Mouse (Mus musculus) stomach, embryonic 15.5 days (tissue): ENCODE results near the gene Eri3. TPM values are rescaled to one million over a fixed set of nuclear protein-coding genes. Genes with fewer than 3 reads are reported as not detected.
A peak's percentile ranks its signal among the peaks of the same experiment; 100 is the strongest.

Source experiments
- ATAC-seq: fragments of 200-750 bp; cut with Nextera tagmentation; 2 replicates; pipeline ENCODE4 v1.8.0; 2017; ENCODE audit warnings: low read depth, moderate number of reproducible peaks, moderate TSS enrichment; ENCODE audit not compliant: insufficient read depth, low FRiP score
- H3K27ac ChIP-seq: fragments of 300-500 bp; sonication (generic); 2 replicates; pipeline ENCODE4 v1.5.1; 2015; ENCODE audit warnings: mild to moderate bottlenecking, inconsistent platforms
- H3K27me3 ChIP-seq: fragments of 300-500 bp; sonication (generic); replicated peaks from 2 replicates; pipeline ENCODE4 v1.6.1; 2015; ENCODE audit warnings: inconsistent platforms
- H3K36me3 ChIP-seq: fragments of 300-500 bp; sonication (generic); 2 replicates; pipeline ENCODE4 v1.6.1; 2015; ENCODE audit warnings: inconsistent platforms
- H3K4me1 ChIP-seq: fragments of 300-500 bp; sonication (generic); 2 replicates; pipeline ENCODE4 v1.6.1; 2015; ENCODE audit warnings: inconsistent platforms
- H3K4me2 ChIP-seq: fragments of 300-500 bp; sonication (generic); 2 replicates; pipeline ENCODE4 v1.6.1; 2015; ENCODE audit warnings: mild to moderate bottlenecking, inconsistent platforms
- H3K4me3 ChIP-seq: fragments of 300-500 bp; sonication (generic); replicated peaks from 2 replicates; pipeline ENCODE4 v1.5.1; 2015; ENCODE audit warnings: inconsistent platforms
- H3K9ac ChIP-seq: fragments of 300-500 bp; sonication (generic); 2 replicates; pipeline ENCODE4 v1.6.1; 2015; ENCODE audit warnings: inconsistent platforms
- H3K9me3 ChIP-seq: fragments of 300-500 bp; sonication (generic); 2 replicates; pipeline ENCODE4 v1.6.1; 2016; ENCODE audit warnings: inconsistent platforms
- WGBS: fragments of 180-500 bp; shearing (Covaris S2); methylation state at CpG from one replicate; pipeline ENCODE4 v1.1.7; 2015; 5-methylcytosine and 5-hydroxymethylcytosine counted together
- polyA plus RNA-seq: library from polyadenylated mRNA; unstranded; fragments of >200 nt; fragmentation: Nextera tagmentation; extraction: Ambion mirVana; gene quantifications from 2 replicates; pipeline ENCODE4 v1.2.1, GENCODE M21; 2015

The Eri3 gene
- polyA plus RNA-seq, 1 experiment from 2014 or later: 116 TPM

GRCm38 (mm10) chr4:117608265-117608664 lies 58.1 kb downstream of the Eri3 start:
- 74% methylated on average over 9 of the region's 9 CpGs for WGBS
- H3K9ac ChIP-seq: no peak overlapping the region

GRCm38 (mm10) chr4:117609371-117610039 lies 59.3 kb downstream of the Eri3 start:
- peaks cover 2% of the 10 kb centered on the region; the same call in 1 of the 2 replicates for H3K4me1 ChIP-seq
- H3K27ac ChIP-seq: no peak overlapping the region
- ATAC-seq: no peak
- H3K9me3 ChIP-seq: no peaks in the 10 kb centered on the region
- no peak overlapping the region for H3K4me3 ChIP-seq
- no peaks in the 10 kb centered on the region for H3K27me3 ChIP-seq
- WGBS: 49% methylated on average over 7 of the region's 7 CpGs
- no peak overlapping the region for H3K4me2 ChIP-seq
- H3K36me3 ChIP-seq: peaks cover 26% of the 10 kb centered on the region; the same call in 1 of the 2 replicates
- H3K9ac ChIP-seq: no peak overlapping the region

More at GRCm38 (mm10) chr4:117608265-117608664, 58.1 kb downstream of the Eri3 start:
- peak overlapping the region; percentile 53 for H3K27ac ChIP-seq
- peaks cover 2% of the 10 kb centered on the region; the same call in 1 of the 2 replicates for H3K4me1 ChIP-seq
- ATAC-seq: peak; percentile 7; the same call in 1 of the 2 replicates
- peaks cover 16% of the 10 kb centered on the region; the same call in 1 of the 2 replicates for H3K36me3 ChIP-seq
- no peaks in the 10 kb centered on the region for H3K27me3 ChIP-seq
- no peak overlapping the region for H3K4me2 ChIP-seq
- no peaks in the 10 kb centered on the region for H3K9me3 ChIP-seq
- H3K4me3 ChIP-seq: no peak overlapping the region

GRCm38 (mm10) chr4:117611385-117611784 lies 61.2 kb downstream of the Eri3 start:
- H3K9me3 ChIP-seq: no peaks in the 10 kb centered on the region
- ATAC-seq: 0 out of 2 replicates have a peak, but pooled peaks have one; percentile 32
- WGBS: 26% methylated on average over 4 of the region's 4 CpGs
- H3K27me3 ChIP-seq: no peaks in the 10 kb centered on the region
- H3K9ac ChIP-seq: no peak overlapping the region
- no peak overlapping the region for H3K4me2 ChIP-seq
- H3K36me3 ChIP-seq: peaks cover 34% of the 10 kb centered on the region; the same call in 1 of the 2 replicates
- 0 out of 2 replicates have a peak, but pooled peaks cover 2% of the 10 kb centered on the region for H3K4me1 ChIP-seq
- H3K4me3 ChIP-seq: no peak overlapping the region
- no peak overlapping the region for H3K27ac ChIP-seq

- H3K27me3 ChIP-seq: no peaks in the 10 kb centered on the region
- no peak overlapping the region for H3K9ac ChIP-seq
- no peaks in the 10 kb centered on the region for H3K9me3 ChIP-seq
- ATAC-seq: no peak
- 0 out of 2 replicates have a peak, but pooled peaks cover 2% of the 10 kb centered on the region for H3K4me1 ChIP-seq
- peaks cover 38% of the 10 kb centered on the region for H3K36me3 ChIP-seq
- WGBS: 34% methylated on average over 2 of the region's 2 CpGs
- no peak overlapping the region for H3K4me3 ChIP-seq
- no peak overlapping the region for H3K27ac ChIP-seq
- no peak overlapping the region for H3K4me2 ChIP-seq
Observed at GRCm38 (mm10) chr4:117611814-117612213, 61.6 kb downstream of the Eri3 start.

GRCm38 (mm10) chr4:117612713-117613112 lies 62.5 kb downstream of the Eri3 start:
- H3K4me1 ChIP-seq: 0 out of 2 replicates have a peak, but pooled peaks cover 2% of the 10 kb centered on the region
- WGBS: 82% methylated on average over 5 of the region's 5 CpGs
- no peak; the same call in 1 of the 2 replicates for ATAC-seq

GRCm38 (mm10) chr4:117613153-117613773 lies 63.1 kb downstream of the Eri3 start:
- Histone ChIP-seq H3K27ac (no peak overlapping the region), H3K4me2 (no peak overlapping the region)

More at GRCm38 (mm10) chr4:117612713-117613112, 62.5 kb downstream of the Eri3 start:
- no peaks in the 10 kb centered on the region for H3K9me3 ChIP-seq
- no peak overlapping the region for H3K4me2 ChIP-seq
- H3K4me3 ChIP-seq: no peak overlapping the region
- no peak overlapping the region for H3K27ac ChIP-seq
- no peaks in the 10 kb centered on the region for H3K27me3 ChIP-seq
- no peak overlapping the region for H3K9ac ChIP-seq
- H3K36me3 ChIP-seq: peaks cover 40% of the 10 kb centered on the region

GRCm38 (mm10) chr4:117616600-117616999 lies 66.4 kb downstream of the Eri3 start:
- Histone ChIP-seq H3K4me1 (no peaks in the 10 kb centered on the region), H3K36me3 (peaks cover 35% of the 10 kb centered on the region), H3K27me3 (no peaks in the 10 kb centered on the region), H3K9me3 (no peaks in the 10 kb centered on the region), H3K9ac (no peak overlapping the region), H3K4me2 (no peak overlapping the region), H3K27ac (no peak overlapping the region), H3K4me3 (no peak overlapping the region)
- ATAC-seq: no peak
- 87% methylated on average over 4 of the region's 4 CpGs for WGBS

More at GRCm38 (mm10) chr4:117613153-117613773, 63.1 kb downstream of the Eri3 start:
- Histone ChIP-seq H3K27me3 (no peaks in the 10 kb centered on the region), H3K4me3 (no peak overlapping the region), H3K9ac (no peak overlapping the region), H3K9me3 (no peaks in the 10 kb centered on the region), H3K36me3 (peaks cover 40% of the 10 kb centered on the region), H3K4me1 (0 out of 2 replicates have a peak, but pooled peaks cover 2% of the 10 kb centered on the region)
- 93% methylated on average over 4 of the region's 4 CpGs for WGBS
- no peak for ATAC-seq

- 91% methylated on average over 5 of the region's 5 CpGs for WGBS
Observed at GRCm38 (mm10) chr4:117622270-117622669, 72.1 kb downstream of the Eri3 start.

GRCm38 (mm10) chr4:117623025-117623424 lies 72.9 kb downstream of the Eri3 start:
- 55% methylated on average over 2 of the region's 2 CpGs for WGBS
- no peaks in the 10 kb centered on the region for H3K9me3 ChIP-seq
- 0 out of 2 replicates have a peak, but pooled peaks cover 3% of the 10 kb centered on the region for H3K4me1 ChIP-seq
- no peak overlapping the region for H3K9ac ChIP-seq
- ATAC-seq: no peak
- no peak overlapping the region for H3K27ac ChIP-seq
- H3K4me3 ChIP-seq: no peak overlapping the region
- no peaks in the 10 kb centered on the region for H3K27me3 ChIP-seq
- H3K36me3 ChIP-seq: peaks cover 11% of the 10 kb centered on the region
- H3K4me2 ChIP-seq: no peak overlapping the region

More at GRCm38 (mm10) chr4:117622270-117622669, 72.1 kb downstream of the Eri3 start:
- H3K4me2 ChIP-seq: no peak overlapping the region
- H3K9ac ChIP-seq: no peak overlapping the region
- no peak overlapping the region for H3K4me3 ChIP-seq
- H3K27ac ChIP-seq: no peak overlapping the region
- ATAC-seq: no peak
- H3K9me3 ChIP-seq: no peaks in the 10 kb centered on the region
- no peaks in the 10 kb centered on the region for H3K27me3 ChIP-seq
- 0 out of 2 replicates have a peak, but pooled peaks cover 3% of the 10 kb centered on the region for H3K4me1 ChIP-seq
- peaks cover 10% of the 10 kb centered on the region for H3K36me3 ChIP-seq

GRCm38 (mm10) chr4:117624660-117625059 lies 74.5 kb downstream of the Eri3 start:
- H3K4me3 ChIP-seq: no peak overlapping the region
- no peak overlapping the region for H3K27ac ChIP-seq
- no peak overlapping the region for H3K9ac ChIP-seq
- 0 out of 2 replicates have a peak, but pooled peaks cover 3% of the 10 kb centered on the region for H3K4me1 ChIP-seq
- WGBS: 90% methylated on average over 5 of the region's 5 CpGs
- no peak for ATAC-seq
- H3K9me3 ChIP-seq: no peaks in the 10 kb centered on the region
- H3K36me3 ChIP-seq: peaks cover 14% of the 10 kb centered on the region
- no peak overlapping the region for H3K4me2 ChIP-seq
- no peaks in the 10 kb centered on the region for H3K27me3 ChIP-seq

GRCm38 (mm10) chr4:117628464-117628863 lies 78.3 kb downstream of the Eri3 start:
- H3K4me3 ChIP-seq: no peak overlapping the region
- H3K9me3 ChIP-seq: no peaks in the 10 kb centered on the region
- H3K4me2 ChIP-seq: no peak overlapping the region
- H3K4me1 ChIP-seq: peaks cover 4% of the 10 kb centered on the region; the same call in 1 of the 2 replicates
- H3K9ac ChIP-seq: no peak overlapping the region
- WGBS: 59% methylated on average over 1 of the region's 1 CpGs
- H3K27ac ChIP-seq: no peak overlapping the region
- ATAC-seq: no peak
- no peaks in the 10 kb centered on the region for H3K27me3 ChIP-seq
- peaks cover 9% of the 10 kb centered on the region; the same call in 1 of the 2 replicates for H3K36me3 ChIP-seq
